Mouse (Mus musculus) kidney, adult 2 months (tissue): Measurements from ENCODE around the gene Capns2. TPM values are rescaled to one million over a fixed set of nuclear protein-coding genes. Genes with fewer than 3 reads are reported as not detected.

ENCODE experiments used
- DNase-seq: peaks from one replicate; pipeline ENCODE4 v3.0.0; 2021
- H3K27ac ChIP-seq: fragments of 200-500 bp; 2 replicates; pipeline ENCODE4 v1.5.1; 2012; ENCODE audit warnings: low read depth, low read length, control low read depth, inconsistent platforms; ENCODE audit not compliant: insufficient read depth
- H3K27me3 ChIP-seq: fragments of 200-500 bp; replicated peaks from 2 replicates; pipeline ENCODE4 v1.6.1; 2012; ENCODE audit warnings: mild to moderate bottlenecking, moderate library complexity, low read length, inconsistent platforms; ENCODE audit not compliant: control insufficient read depth, insufficient read depth
- H3K36me3 ChIP-seq: fragments of 200-500 bp; 2 replicates; pipeline ENCODE4 v1.6.1; 2012; ENCODE audit warnings: mild to moderate bottlenecking, moderate library complexity, low read length, inconsistent platforms; ENCODE audit not compliant: control insufficient read depth, insufficient read depth
- H3K4me1 ChIP-seq: fragments of 200-500 bp; 2 replicates; pipeline ENCODE4 v1.6.1; 2011; ENCODE audit warnings: low read length; ENCODE audit not compliant: control insufficient read depth, insufficient read depth
- H3K4me3 ChIP-seq: fragments of 200-500 bp; 2 replicates; pipeline ENCODE4 v1.5.1; 2011; ENCODE audit warnings: mild to moderate bottlenecking, low read depth, low read length, control low read depth; ENCODE audit not compliant: insufficient read depth
- CTCF ChIP-seq: fragments of 200-500 bp; conservative IDR thresholded peaks from 2 replicates; pipeline ENCODE4 v1.5.1; 2011; ENCODE audit warnings: low read depth, mild to moderate bottlenecking, control low read depth, low read length, moderate library complexity, mixed read lengths; ENCODE audit not compliant: insufficient read depth, insufficient read length
- POLR2A ChIP-seq: fragments of 200-500 bp; IDR thresholded peaks from one replicate; pipeline ENCODE4 v1.6.1; 2011; ENCODE audit warnings: low read depth, low read length, control low read depth
- WGBS: fragments of 180-500 bp; shearing (Covaris S2); methylation state at CpG from one replicate; pipeline ENCODE4 v1.1.7; 2018; 5-methylcytosine and 5-hydroxymethylcytosine counted together
- polyA plus RNA-seq: library from polyadenylated mRNA; depleted of rRNA; stranded (reverse); fragments of >200 nt; gene quantifications from 2 replicates; pipeline ENCODE4 v1.2.3, GENCODE M21; 2012; rRNA removed

Gene Capns2
- polyA plus RNA-seq, 1 experiment, result 0.16 TPM

- TF ChIP-seq CTCF (no peak), POLR2A (no peak)
- no peaks in the 10 kb centered on the region for H3K4me1 ChIP-seq
- WGBS, result 74% methylated on average over 4 of the region's 4 CpGs
- H3K36me3 ChIP-seq, result no peaks in the 10 kb centered on the region
- H3K27me3 ChIP-seq, result no peaks in the 10 kb centered on the region
- no peak overlapping the region for H3K27ac ChIP-seq
- DNase-seq, result no peak
- no peak overlapping the region for H3K4me3 ChIP-seq
Observed at GRCm38 (mm10) chr8:92949071-92949470, 47.9 kb downstream of the Capns2 start.

GRCm38 (mm10) chr8:92950639-92951371 is 49.6 kb downstream of the Capns2 start:
- WGBS, result 75% methylated on average over 12 of the region's 12 CpGs
- Histone ChIP-seq H3K4me3 (no peak overlapping the region), H3K4me1 (no peaks in the 10 kb centered on the region), H3K36me3 (no peaks in the 10 kb centered on the region), H3K27me3 (no peaks in the 10 kb centered on the region), H3K27ac (no peak overlapping the region)
- DNase-seq, result no peak
- TF ChIP-seq POLR2A (no peak), CTCF (no peak)

Other genes starting within 250 kb of the Capns2 start
- not detected in 2 replicates for gene Irx6, start 227.1 kb upstream of the Capns2 start, polyA plus RNA-seq
- gene Mmp2, start 74.1 kb upstream of the Capns2 start, polyA plus RNA-seq, result 17.1 and 20.9 TPM in 2 replicates
- gene Lpcat2, start 46.1 kb upstream of the Capns2 start, polyA plus RNA-seq, result 1.0 and 1.5 TPM in 2 replicates
- 0.99 and 3.4 TPM in 2 replicates for gene Slc6a2, start 58.7 kb downstream of the Capns2 start, polyA plus RNA-seq
- gene Ces1a, start 146.8 kb downstream of the Capns2 start, polyA plus RNA-seq, result not detected in 2 replicates
- gene Ces1b, start 178.6 kb downstream of the Capns2 start, polyA plus RNA-seq, result not detected in 2 replicates
- 0.22 and 0.39 TPM in 2 replicates for gene Ces1c, start 229.9 kb downstream of the Capns2 start, polyA plus RNA-seq